Mouse (Mus musculus): Measurements from ENCODE around the gene Card10. TPM values are rescaled to one million over a fixed set of nuclear protein-coding genes. Genes with fewer than 3 reads are reported as not detected.

Gene Card10
- polyA plus RNA-seq, 1 experiment = 8.2 TPM

- TF ChIP-seq CTCF (IDR thresholded peaks at IDR 0.05; ENCODE audit: borderline replicate concordance, insufficient read depth, low read depth, low read length) (peak; percentile 80), POLR2A (IDR thresholded peaks at IDR 0.05; ENCODE audit: borderline replicate concordance, insufficient read depth, low read length) (no peak)
- Histone ChIP-seq H3K4me3 (replicated peaks; ENCODE audit: insufficient read depth, low read depth, low read length) (no peak overlapping the region), H3K4me1 (ENCODE audit: control insufficient read depth, insufficient read depth, low read length) (no peaks in the 10 kb centered on the region), H3K27me3 (ENCODE audit: control insufficient read depth, insufficient read depth, low read length) (no peaks in the 10 kb centered on the region), H3K27ac (ENCODE audit: insufficient read depth, low read length) (no peak overlapping the region)
- peak; percentile 80 to 85 for DNase-seq
- 28% methylated on average over 14 of the region's 15 CpGs for WGBS
Observed at GRCm38 (mm10) chr15:78778077-78778870, 24.6 kb downstream of the Card10 start.

- no peaks in the 10 kb centered on the region for H3K27me3 ChIP-seq (ENCODE audit: control insufficient read depth, insufficient read depth, low read length)
- H3K4me1 ChIP-seq (ENCODE audit: control insufficient read depth, insufficient read depth, low read length) = no peaks in the 10 kb centered on the region
- TF ChIP-seq CTCF (IDR thresholded peaks at IDR 0.05; ENCODE audit: borderline replicate concordance, insufficient read depth, low read depth, low read length) = no peak
- TF ChIP-seq POLR2A (IDR thresholded peaks at IDR 0.05; ENCODE audit: borderline replicate concordance, insufficient read depth, low read length) = no peak
- peak in 1 of 2 experiments; percentile 22 for DNase-seq
- WGBS = 11% methylated on average over 11 of the region's 11 CpGs
- no peak within 1 kb of the TSS for H3K4me3 ChIP-seq (replicated peaks; ENCODE audit: insufficient read depth, low read depth, low read length)
- H3K27ac ChIP-seq (ENCODE audit: insufficient read depth, low read length) = no peak within 1 kb of the TSS
Observed at GRCm38 (mm10) chr15:78773290-78773729, 29.5 kb downstream of the Card10 start, which contains the start of gene Mfng. Gene Mfng, minus strand, starts transcription at chr15:78773475.

GRCm38 (mm10) chr15:78772856-78773255 is 30.0 kb downstream of the Card10 start:
- no peak for DNase-seq
- 25% methylated on average over 14 of the region's 14 CpGs for WGBS
- Histone ChIP-seq H3K4me3 (replicated peaks; ENCODE audit: insufficient read depth, low read depth, low read length) (no peak overlapping the region), H3K4me1 (ENCODE audit: control insufficient read depth, insufficient read depth, low read length) (no peaks in the 10 kb centered on the region), H3K27me3 (ENCODE audit: control insufficient read depth, insufficient read depth, low read length) (no peaks in the 10 kb centered on the region), H3K27ac (ENCODE audit: insufficient read depth, low read length) (no peak overlapping the region)
- TF ChIP-seq CTCF (IDR thresholded peaks at IDR 0.05; ENCODE audit: borderline replicate concordance, insufficient read depth, low read depth, low read length) (no peak), POLR2A (IDR thresholded peaks at IDR 0.05; ENCODE audit: borderline replicate concordance, insufficient read depth, low read length) (no peak)

- 76% methylated on average over 4 of the region's 4 CpGs for WGBS
- no peaks in the 10 kb centered on the region for H3K4me1 ChIP-seq (ENCODE audit: control insufficient read depth, insufficient read depth, low read length)
- no peak overlapping the region for H3K27ac ChIP-seq (ENCODE audit: insufficient read depth, low read length)
- H3K27me3 ChIP-seq (ENCODE audit: control insufficient read depth, insufficient read depth, low read length) = no peaks in the 10 kb centered on the region
- no peak overlapping the region for H3K4me3 ChIP-seq (replicated peaks; ENCODE audit: insufficient read depth, low read depth, low read length)
- no peak for DNase-seq
- TF ChIP-seq CTCF (IDR thresholded peaks at IDR 0.05; ENCODE audit: borderline replicate concordance, insufficient read depth, low read depth, low read length) (no peak), POLR2A (IDR thresholded peaks at IDR 0.05; ENCODE audit: borderline replicate concordance, insufficient read depth, low read length) (no peak)
Observed at GRCm38 (mm10) chr15:78772368-78772763, 30.5 kb downstream of the Card10 start.

GRCm38 (mm10) chr15:78771531-78772367 is 31.1 kb downstream of the Card10 start:
- Histone ChIP-seq H3K4me3 (replicated peaks; ENCODE audit: insufficient read depth, low read depth, low read length) (no peak overlapping the region), H3K27ac (ENCODE audit: insufficient read depth, low read length) (no peak overlapping the region)
- no peak for TF ChIP-seq POLR2A (IDR thresholded peaks at IDR 0.05; ENCODE audit: borderline replicate concordance, insufficient read depth, low read length)
- TF ChIP-seq CTCF (IDR thresholded peaks at IDR 0.05; ENCODE audit: borderline replicate concordance, insufficient read depth, low read depth, low read length) = no peak

GRCm38 (mm10) chr15:78770983-78771355 is 31.9 kb downstream of the Card10 start:
- no peak for TF ChIP-seq CTCF (IDR thresholded peaks at IDR 0.05; ENCODE audit: borderline replicate concordance, insufficient read depth, low read depth, low read length)
- TF ChIP-seq POLR2A (IDR thresholded peaks at IDR 0.05; ENCODE audit: borderline replicate concordance, insufficient read depth, low read length) = no peak
- H3K4me1 ChIP-seq (ENCODE audit: control insufficient read depth, insufficient read depth, low read length) = no peaks in the 10 kb centered on the region
- DNase-seq = no peak
- H3K27me3 ChIP-seq (ENCODE audit: control insufficient read depth, insufficient read depth, low read length) = no peaks in the 10 kb centered on the region
- no peak overlapping the region for H3K4me3 ChIP-seq (replicated peaks; ENCODE audit: insufficient read depth, low read depth, low read length)
- 48% methylated on average over 5 of the region's 5 CpGs for WGBS
- no peak overlapping the region for H3K27ac ChIP-seq (ENCODE audit: insufficient read depth, low read length)

More at GRCm38 (mm10) chr15:78771531-78772367, 31.1 kb downstream of the Card10 start:
- WGBS = 40% methylated on average over 19 of the region's 19 CpGs
- Histone ChIP-seq H3K4me1 (ENCODE audit: control insufficient read depth, insufficient read depth, low read length) (no peaks in the 10 kb centered on the region), H3K27me3 (ENCODE audit: control insufficient read depth, insufficient read depth, low read length) (no peaks in the 10 kb centered on the region)
- no peak for DNase-seq

- no peaks in the 10 kb centered on the region for H3K27me3 ChIP-seq (ENCODE audit: control insufficient read depth, insufficient read depth, low read length)
- no peaks in the 10 kb centered on the region for H3K4me1 ChIP-seq (ENCODE audit: control insufficient read depth, insufficient read depth, low read length)
- no peak overlapping the region for H3K4me3 ChIP-seq (replicated peaks; ENCODE audit: insufficient read depth, low read depth, low read length)
- WGBS = 37% methylated on average over 9 of the region's 9 CpGs
- TF ChIP-seq POLR2A (IDR thresholded peaks at IDR 0.05; ENCODE audit: borderline replicate concordance, insufficient read depth, low read length) (no peak), CTCF (IDR thresholded peaks at IDR 0.05; ENCODE audit: borderline replicate concordance, insufficient read depth, low read depth, low read length) (no peak)
- H3K27ac ChIP-seq (ENCODE audit: insufficient read depth, low read length) = no peak overlapping the region
- DNase-seq = no peak
Observed at GRCm38 (mm10) chr15:78770234-78770982, 32.4 kb downstream of the Card10 start.

Measured in cerebellum, adult 2 months (tissue).